Mouse (Mus musculus) kidney, embryonic 16.5 days (tissue): ENCODE measurements around the gene Arpin. TPM values are rescaled to one million over a fixed set of nuclear protein-coding genes. Genes with fewer than 3 reads are reported as not detected.

Experiments
- ATAC-seq: fragments of 200-750 bp; cut with Nextera tagmentation; 2 replicates; pipeline ENCODE4 v1.8.0; 2017; ENCODE audit warnings: moderate TSS enrichment; ENCODE audit not compliant: low FRiP score, low TSS enrichment
- H3K27ac ChIP-seq: fragments of 300-500 bp; sonication (generic); 2 replicates; pipeline ENCODE4 v1.5.1; 2014; ENCODE audit warnings: low read length
- H3K27me3 ChIP-seq: fragments of 300-500 bp; sonication (generic); 2 replicates; pipeline ENCODE4 v1.6.1; 2014; ENCODE audit warnings: low read length, control low read depth, mixed read lengths; ENCODE audit not compliant: insufficient read depth
- H3K36me3 ChIP-seq: fragments of 300-500 bp; sonication (generic); 2 replicates; pipeline ENCODE4 v1.6.1; 2014; ENCODE audit warnings: low read length, control low read depth, mixed read lengths; ENCODE audit not compliant: insufficient read depth
- H3K4me1 ChIP-seq: fragments of 300-500 bp; sonication (generic); 2 replicates; pipeline ENCODE4 v1.6.1; 2014; ENCODE audit warnings: low read length, control low read depth, mixed read lengths; ENCODE audit not compliant: insufficient read depth
- H3K4me2 ChIP-seq: fragments of 300-500 bp; sonication (generic); replicated peaks from 2 replicates; pipeline ENCODE4 v1.6.1; 2014; ENCODE audit warnings: low read depth, low read length
- H3K4me3 ChIP-seq: fragments of 300-500 bp; sonication (generic); 2 replicates; pipeline ENCODE4 v1.5.1; 2014; ENCODE audit warnings: mild to moderate bottlenecking, low read length
- H3K9ac ChIP-seq: fragments of 300-500 bp; sonication (generic); replicated peaks from 2 replicates; pipeline ENCODE4 v1.6.1; 2014; ENCODE audit warnings: low read length
- H3K9me3 ChIP-seq: fragments of 300-500 bp; sonication (generic); 2 replicates; pipeline ENCODE4 v1.6.1; 2016; ENCODE audit warnings: low read length, control low read depth
- WGBS: fragments of 180-500 bp; shearing (Covaris S2); extraction: QIAGEN DNeasy Blood & Tissue Kit; methylation state at CpG from one replicate; pipeline ENCODE4 v1.1.7; 2014; 5-methylcytosine and 5-hydroxymethylcytosine counted together
- microRNA-seq: library from miRNA; unstranded; fragments of <30 nt; microRNA quantifications from one replicate; pipeline ENCODE4, GENCODE M21; 2016
- polyA plus RNA-seq: library from polyadenylated mRNA; unstranded; fragments of >200 nt; fragmentation: Nextera tagmentation; extraction: Ambion mirVana; gene quantifications from 2 replicates; pipeline ENCODE4 v1.2.1, GENCODE M21; 2015

Gene Arpin
- polyA plus RNA-seq, 1 experiment from 2014 or later, result 33.8 TPM

GRCm38 (mm10) chr7:79880033-79880432 lies 55.1 kb downstream of the Arpin start:
- WGBS, result 57% methylated on average over 6 of the region's 6 CpGs
- peaks cover 13% of the 10 kb centered on the region for H3K36me3 ChIP-seq
- no peak overlapping the region for H3K4me3 ChIP-seq
- ATAC-seq, result peak; percentile 50; the same call in 1 of the 2 replicates
- peaks cover 14% of the 10 kb centered on the region; the same call in 1 of the 2 replicates for H3K4me1 ChIP-seq
- H3K27me3 ChIP-seq, result no peaks in the 10 kb centered on the region
- H3K4me2 ChIP-seq, result no peak overlapping the region
- peak overlapping the region; percentile 57 for H3K27ac ChIP-seq
- no peak overlapping the region for H3K9ac ChIP-seq
- no peaks in the 10 kb centered on the region for H3K9me3 ChIP-seq

- no peak overlapping the region for H3K4me3 ChIP-seq
- no peak overlapping the region for H3K9ac ChIP-seq
- no peak overlapping the region for H3K27ac ChIP-seq
- peaks cover 14% of the 10 kb centered on the region; the same call in 1 of the 2 replicates for H3K4me1 ChIP-seq
- H3K36me3 ChIP-seq, result peaks cover 13% of the 10 kb centered on the region
- H3K27me3 ChIP-seq, result no peaks in the 10 kb centered on the region
- 26% methylated on average over 2 of the region's 2 CpGs for WGBS
- no peaks in the 10 kb centered on the region for H3K9me3 ChIP-seq
- no peak overlapping the region for H3K4me2 ChIP-seq
- ATAC-seq, result no peak
Measured at GRCm38 (mm10) chr7:79878455-79879025, 56.6 kb downstream of the Arpin start.

Small RNAs within 50 kb of the gene (microRNA-seq; reads per million reads assigned to microRNA genes)
- gene Gm24541, result not detected

Other genes starting within 250 kb of the Arpin start
- 4.4 TPM in 2 replicates for gene Kif7, start 219.6 kb downstream of the Arpin start, polyA plus RNA-seq
- gene Plin1, start 202.5 kb downstream of the Arpin start, polyA plus RNA-seq, result 0.34 TPM in 1 of 2 replicates, not detected in the other
- gene Pex11a, start 192.2 kb downstream of the Arpin start, polyA plus RNA-seq, result 10.5 and 14.3 TPM in 2 replicates
- gene Wdr93, start 192.2 kb downstream of the Arpin start, polyA plus RNA-seq, result 0.46 and 0.51 TPM in 2 replicates
- gene Mesp1, start 141.6 kb downstream of the Arpin start, polyA plus RNA-seq, result not detected in 2 replicates
- gene Mesp2, start 124.6 kb downstream of the Arpin start, polyA plus RNA-seq, result 0.78 and 0.82 TPM in 2 replicates
- gene Anpep, start 74.3 kb downstream of the Arpin start, polyA plus RNA-seq, result 163 and 164 TPM in 2 replicates
- gene Ap3s2, start 14.7 kb downstream of the Arpin start, polyA plus RNA-seq, result 32.1 and 36.5 TPM in 2 replicates
- gene Zfp710, start 89.5 kb upstream of the Arpin start, polyA plus RNA-seq, result 22.6 and 24.7 TPM in 2 replicates
- 782 and 850 TPM in 2 replicates for gene Idh2, start 180.0 kb upstream of the Arpin start, polyA plus RNA-seq